Mouse (Mus musculus): ENCODE measurements around the gene Id3.

Id3 gene

GRCm38 (mm10) chr4:136147436-136148135 lies 4.3 kb downstream of the Id3 start:
- peak; percentile 81 for DNase-seq (ENCODE audit: low read depth)

- DNase-seq (ENCODE audit: low read depth): no peak
These were observed 5.2 kb downstream of the Id3 start for GRCm38 (mm10) chr4:136148342-136149044.

- no peak for DNase-seq (ENCODE audit: low read depth)
These were observed 5.7 kb downstream of the Id3 start for GRCm38 (mm10) chr4:136149045-136149379.

GRCm38 (mm10) chr4:136149734-136150133 lies 6.4 kb downstream of the Id3 start:
- no peak for DNase-seq (ENCODE audit: low read depth)

GRCm38 (mm10) chr4:136150596-136150995 lies 7.3 kb downstream of the Id3 start:
- DNase-seq (ENCODE audit: low read depth): no peak

- no peak for DNase-seq (ENCODE audit: low read depth)
These were observed 9.5 kb downstream of the Id3 start for GRCm38 (mm10) chr4:136152821-136153220.

- DNase-seq (ENCODE audit: low read depth): no peak
These were observed 11.2 kb downstream of the Id3 start for GRCm38 (mm10) chr4:136154462-136154861.

- DNase-seq (ENCODE audit: low read depth): no peak
These were observed 15.2 kb downstream of the Id3 start for GRCm38 (mm10) chr4:136158498-136158897.

- DNase-seq (ENCODE audit: low read depth): no peak
These were observed 16.6 kb downstream of the Id3 start for GRCm38 (mm10) chr4:136159802-136160397.

- DNase-seq (ENCODE audit: low read depth): no peak
These were observed 20.2 kb downstream of the Id3 start for GRCm38 (mm10) chr4:136163448-136163847.

- DNase-seq (ENCODE audit: low read depth): no peak
These were observed 21.7 kb downstream of the Id3 start for GRCm38 (mm10) chr4:136164981-136165380.

- no peak for DNase-seq (ENCODE audit: low read depth)
These were observed 24.4 kb downstream of the Id3 start for GRCm38 (mm10) chr4:136167701-136168100.

GRCm38 (mm10) chr4:136170401-136170800 lies 27.1 kb downstream of the Id3 start:
- DNase-seq (ENCODE audit: low read depth): no peak

- no peak for DNase-seq (ENCODE audit: low read depth)
These were observed 28.2 kb downstream of the Id3 start for GRCm38 (mm10) chr4:136171455-136171854.

GRCm38 (mm10) chr4:136172011-136172541 lies 28.8 kb downstream of the Id3 start, which contains the start of gene E2f2:
Gene E2f2 (plus strand): TSS chr4:136172394.
- DNase-seq (ENCODE audit: low read depth): no peak

- DNase-seq (ENCODE audit: low read depth): no peak
These were observed 29.4 kb downstream of the Id3 start for GRCm38 (mm10) chr4:136172542-136173209.

GRCm38 (mm10) chr4:136173210-136173715 lies 30.0 kb downstream of the Id3 start:
- DNase-seq (ENCODE audit: low read depth): no peak

GRCm38 (mm10) chr4:136174216-136175193 lies 31.2 kb downstream of the Id3 start:
- DNase-seq (ENCODE audit: low read depth): no peak

- no peak for DNase-seq (ENCODE audit: low read depth)
These were observed 32.8 kb downstream of the Id3 start for GRCm38 (mm10) chr4:136176022-136176552.

- DNase-seq (ENCODE audit: low read depth): no peak
These were observed 33.9 kb downstream of the Id3 start for GRCm38 (mm10) chr4:136177244-136177611.
